Mouse (Mus musculus) thymus, postnatal 10 days (tissue): ENCODE results near the gene Uxs1.

Experiments
- DNase-seq, 2 experiments: peaks; one replicate each; pipeline ENCODE4 v3.0.0; 2021; ENCODE audit warnings: low spot score in 2 of 2

The Uxs1 gene

GRCm38 (mm10) chr1:43798048-43798447 is 29.6 kb downstream of the Uxs1 start:
- DNase-seq, result no peak

- no peak for DNase-seq
Observed at GRCm38 (mm10) chr1:43789765-43790164, 37.8 kb downstream of the Uxs1 start.

GRCm38 (mm10) chr1:43786711-43787110 is 40.9 kb downstream of the Uxs1 start:
- no peak for DNase-seq

DNA sequence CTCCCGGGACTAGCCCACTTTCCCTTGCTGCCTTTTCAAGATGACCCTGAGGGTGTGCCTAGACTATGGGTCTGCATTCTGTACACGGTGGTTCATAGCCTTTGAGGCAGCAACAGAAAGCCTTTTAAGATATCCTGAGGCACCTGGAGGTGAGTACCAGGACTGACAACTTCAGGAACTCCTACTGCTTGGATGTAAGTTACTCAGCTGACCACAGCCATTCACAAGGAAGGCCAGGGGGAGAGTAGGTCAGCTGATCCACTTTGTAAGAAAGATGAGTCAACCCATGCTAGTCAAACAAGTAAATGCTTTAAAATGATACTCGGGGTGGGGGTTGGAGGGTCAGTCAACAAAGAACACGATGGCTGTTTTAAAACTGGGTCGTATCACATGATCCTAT is 42.3 kb downstream of the Uxs1 start:
- no peak for DNase-seq

DNA sequence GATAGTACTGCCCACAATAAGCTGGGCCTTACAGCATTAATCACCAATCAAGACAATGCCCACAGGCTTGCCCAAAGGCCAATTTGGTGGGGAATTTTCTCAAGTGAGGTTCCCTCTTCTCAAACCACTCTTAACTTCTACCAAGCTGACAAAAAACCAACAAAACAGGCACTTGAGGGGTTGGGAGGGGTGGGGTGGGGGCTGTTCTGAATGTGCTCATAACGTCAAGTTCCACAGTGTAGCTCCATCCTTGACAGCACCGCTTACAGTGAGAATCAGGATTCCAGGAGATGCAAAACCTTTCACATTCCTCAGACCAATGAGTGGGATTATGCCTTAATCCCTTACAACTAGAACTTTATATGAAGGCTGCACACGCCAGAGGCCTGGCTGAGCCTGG is 44.4 kb downstream of the Uxs1 start:
- no peak for DNase-seq

GRCm38 (mm10) chr1:43782680-43783079 is 44.9 kb downstream of the Uxs1 start:
- DNase-seq, result no peak

- no peak for DNase-seq
Observed at GRCm38 (mm10) chr1:43781672-43782071, 45.9 kb downstream of the Uxs1 start.

- no peak for DNase-seq
Observed at GRCm38 (mm10) chr1:43781195-43781594, 46.4 kb downstream of the Uxs1 start.

DNA sequence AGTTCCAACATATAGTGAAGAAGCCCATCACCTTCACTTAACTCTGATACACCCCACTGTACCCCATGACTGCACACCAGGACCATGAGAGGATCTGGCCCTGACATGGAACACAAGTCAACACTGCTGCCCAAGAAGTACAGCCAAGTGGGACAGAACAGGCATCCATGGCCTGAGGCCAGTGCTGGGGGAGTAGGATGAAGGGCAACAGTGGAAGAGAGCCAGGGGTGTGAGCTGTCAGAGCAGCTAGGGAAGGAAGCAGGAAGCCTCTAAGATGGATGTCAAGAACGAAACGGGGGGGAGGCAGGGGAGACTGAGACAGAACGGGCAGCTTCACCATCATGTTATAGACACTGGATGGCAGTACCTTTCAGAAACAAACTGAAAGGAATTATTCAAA is 51.5 kb downstream of the Uxs1 start:
- DNase-seq, result no peak

DNA sequence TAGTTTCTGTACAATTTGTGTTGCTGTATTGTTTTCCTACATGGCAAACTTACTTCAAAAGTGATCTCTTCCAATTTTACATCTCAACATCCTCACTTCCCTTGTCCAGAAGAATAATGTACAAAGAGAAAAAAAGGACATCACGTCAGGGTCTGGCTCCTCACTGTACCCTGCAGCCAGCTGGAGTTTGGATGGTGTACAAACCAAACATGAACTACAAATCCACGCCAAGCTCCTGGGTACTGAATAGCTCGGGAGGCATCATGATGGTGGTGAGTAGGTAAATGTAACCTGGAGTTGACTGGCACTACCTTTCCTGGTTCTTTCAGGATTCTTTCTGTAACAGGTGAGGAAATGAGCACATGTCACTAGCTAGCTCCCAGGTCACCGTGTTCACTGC is 53.5 kb downstream of the Uxs1 start:
- no peak for DNase-seq

- DNase-seq, result no peak
Observed at GRCm38 (mm10) chr1:43772694-43773093, 54.9 kb downstream of the Uxs1 start.

DNA sequence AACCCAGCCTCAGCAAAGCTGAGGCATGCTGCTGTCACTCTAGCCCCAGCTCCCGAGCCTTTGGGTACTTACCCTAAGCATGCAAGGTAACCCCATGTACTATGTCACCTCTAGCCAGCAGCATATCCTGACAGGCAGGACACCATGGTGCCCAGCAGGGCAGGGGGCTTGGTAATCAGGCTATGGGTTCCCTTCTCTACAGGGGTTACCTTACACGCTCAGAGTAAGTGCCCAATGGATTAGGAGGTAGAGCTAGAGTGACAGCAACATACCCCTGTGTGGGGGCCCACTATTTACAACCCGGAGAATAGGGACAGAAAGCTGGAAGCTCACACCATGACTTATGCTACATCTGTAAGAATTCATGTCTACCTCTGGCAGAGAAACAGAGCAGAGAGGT is 57.6 kb downstream of the Uxs1 start:
- no peak for DNase-seq

DNA sequence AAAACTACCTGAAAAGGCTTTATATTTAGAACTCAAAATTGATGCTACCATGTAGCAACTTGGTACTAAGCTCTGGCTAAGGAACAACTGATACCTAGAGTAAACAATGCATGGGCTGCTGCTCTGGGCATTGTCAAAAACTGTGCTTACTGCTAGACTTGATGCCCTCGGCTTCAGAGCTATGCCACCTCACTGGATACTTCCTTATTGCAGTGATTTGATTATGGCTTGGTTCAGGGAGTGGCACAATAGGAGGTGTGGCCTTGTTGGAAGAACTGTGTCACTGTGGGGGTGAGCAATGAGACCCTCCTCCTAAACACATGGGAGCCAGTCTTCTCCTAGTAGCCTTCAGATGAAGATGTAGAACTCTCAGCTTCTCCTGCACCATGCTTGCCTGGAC is 58.3 kb downstream of the Uxs1 start:
- no peak for DNase-seq

GRCm38 (mm10) chr1:43768385-43768990 is 59.1 kb downstream of the Uxs1 start:
- DNase-seq, result peak; percentile 36 to 49

DNA sequence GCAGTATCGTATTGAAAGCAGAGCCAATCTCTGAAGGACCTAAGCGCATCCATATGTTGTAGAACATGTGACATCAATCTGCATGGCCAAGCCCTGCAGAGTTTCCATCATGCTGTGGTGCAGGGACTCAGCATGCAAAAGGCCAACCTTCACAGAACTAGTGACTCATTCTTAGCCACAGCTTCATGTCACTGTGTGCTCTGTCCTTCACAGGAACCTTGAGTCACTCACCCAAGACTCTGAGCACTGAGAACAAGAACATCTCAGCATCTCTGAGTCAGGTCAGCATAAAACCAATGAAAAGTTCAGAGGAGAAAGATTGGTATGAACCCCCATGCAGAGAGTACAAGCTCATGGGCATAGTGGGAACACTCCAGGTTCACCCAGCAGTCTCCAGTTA is 61.3 kb downstream of the Uxs1 start:
- DNase-seq, result no peak

DNA sequence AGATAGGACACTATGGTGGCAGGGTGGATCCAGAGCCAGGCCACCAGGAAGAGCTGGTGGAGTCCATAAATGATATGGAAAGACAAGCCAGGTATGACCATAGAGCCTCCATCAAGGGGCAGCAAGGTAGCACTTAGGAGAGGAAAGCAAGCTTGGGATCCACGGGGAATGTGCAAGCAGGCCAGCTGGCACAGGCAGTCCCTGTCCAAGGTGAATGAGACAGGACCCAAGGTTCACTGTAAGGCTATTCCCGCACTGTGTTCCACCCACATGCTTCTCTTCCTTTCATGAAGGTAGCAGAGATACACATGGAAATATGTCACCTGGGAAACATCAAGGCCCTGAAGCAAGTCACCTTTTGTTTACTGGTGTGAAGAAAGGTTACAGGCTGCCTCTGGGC is 63.1 kb downstream of the Uxs1 start:
- no peak for DNase-seq

DNA sequence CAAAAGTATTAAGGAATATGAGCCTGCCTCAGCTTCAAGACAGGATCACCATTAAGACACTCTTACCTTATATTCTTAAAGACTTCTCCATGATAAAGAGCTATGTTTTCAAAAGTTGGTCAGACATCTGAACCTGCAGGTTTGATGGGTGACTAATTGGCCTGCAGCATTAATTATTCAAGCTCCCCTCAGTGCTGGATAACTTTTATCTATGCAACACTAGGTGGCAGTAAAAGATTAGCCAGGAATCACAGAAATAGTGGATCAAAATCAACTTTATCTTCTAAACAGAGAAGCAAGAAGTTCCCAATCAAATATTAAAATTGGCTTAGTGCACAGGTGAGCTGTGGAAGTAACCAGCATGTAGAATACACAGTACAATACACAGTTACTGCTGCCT is 67.5 kb downstream of the Uxs1 start:
- no peak for DNase-seq

DNA sequence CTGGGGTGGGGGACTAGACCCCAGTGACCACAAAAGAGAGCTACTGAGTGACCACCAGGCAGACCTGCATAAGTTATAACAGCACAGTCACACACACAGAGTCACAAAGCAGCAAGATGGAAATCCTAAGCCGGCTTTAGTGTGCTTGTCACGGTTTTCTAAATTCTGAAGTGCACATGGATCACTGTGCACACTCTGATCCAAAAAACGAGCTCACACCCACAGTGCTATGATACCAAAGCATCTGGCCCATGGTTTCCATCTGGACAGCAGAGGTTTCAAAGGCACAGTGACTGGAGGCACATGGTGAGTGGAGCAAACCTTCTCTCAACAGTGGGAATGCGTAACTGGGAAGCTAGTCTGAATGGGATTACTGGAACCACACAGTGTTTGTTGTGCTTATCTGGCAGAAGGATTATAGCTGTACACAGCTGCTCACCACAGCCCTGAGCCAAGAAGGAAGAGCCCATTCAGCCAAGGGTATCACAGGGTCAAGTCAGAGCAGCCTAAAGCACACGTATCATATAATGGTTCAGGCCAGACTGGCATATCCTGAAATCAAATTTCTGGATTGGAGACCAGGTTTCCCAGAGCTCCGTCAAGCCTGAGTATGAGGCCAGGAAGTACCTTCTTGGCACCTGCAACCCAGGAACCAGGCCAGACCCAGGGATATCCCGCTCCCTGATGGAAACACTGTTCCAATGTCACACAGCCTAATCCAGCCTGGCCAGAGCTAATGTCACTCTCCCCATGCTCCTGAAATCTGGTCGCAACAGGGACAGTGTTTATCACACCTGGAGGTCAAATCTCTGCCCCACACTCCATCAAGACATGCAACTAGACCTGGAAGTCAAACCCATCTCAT is 72.9 kb downstream of the Uxs1 start:
- no peak for DNase-seq

DNA sequence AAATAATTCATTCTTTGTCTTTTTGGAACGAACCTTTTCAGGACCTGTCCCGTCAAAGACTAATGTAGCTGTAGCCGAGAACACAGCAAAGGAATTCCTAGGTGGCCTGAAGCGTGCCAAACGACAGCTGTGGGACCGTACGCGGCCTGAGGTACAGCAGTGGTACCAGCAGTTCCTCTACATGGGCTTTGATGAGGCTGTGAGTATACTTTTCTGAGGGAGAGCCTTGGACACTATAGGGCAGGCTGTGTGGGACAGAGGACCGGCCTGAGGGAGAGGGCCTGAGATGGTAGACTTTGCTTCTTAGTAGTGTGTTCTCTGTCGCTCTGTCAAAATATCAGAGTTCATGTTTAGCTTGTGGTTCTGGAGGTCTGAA is 89.1 kb downstream of the Uxs1 start:
- DNase-seq, result no peak

DNA sequence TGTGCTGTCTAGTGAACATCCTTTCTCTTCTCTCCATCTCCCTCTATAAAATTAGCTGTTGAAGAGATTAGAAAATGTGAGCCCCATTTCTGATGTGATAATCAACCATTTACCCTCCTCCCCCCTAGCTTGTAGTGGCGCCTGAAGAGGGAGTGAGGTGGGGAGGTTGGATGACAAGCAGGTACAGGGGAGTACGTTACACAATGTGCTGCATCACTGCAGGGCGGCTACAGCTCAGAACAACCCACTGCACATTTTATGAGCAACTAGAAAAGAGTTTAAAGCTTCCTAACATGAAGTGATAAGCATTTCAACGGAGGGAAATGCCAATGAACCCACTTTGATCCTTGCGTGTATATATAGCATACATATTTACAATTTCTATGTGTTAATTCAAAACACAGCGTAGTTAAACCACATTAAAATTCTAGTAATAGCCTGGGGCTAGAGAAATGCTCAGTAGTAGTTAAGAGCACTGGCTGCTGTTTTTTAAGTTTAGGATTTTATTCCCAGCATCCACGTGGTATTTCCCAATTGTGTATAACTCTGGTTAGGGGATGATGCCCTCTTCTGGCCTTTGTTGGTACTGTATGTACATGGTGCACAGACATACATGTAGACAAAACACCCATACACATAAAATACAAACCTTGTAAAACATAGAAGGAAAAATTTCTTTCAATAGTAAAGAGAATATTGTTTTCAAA is 89.6 kb downstream of the Uxs1 start:
- DNase-seq, result peak; percentile 12 to 54

DNA sequence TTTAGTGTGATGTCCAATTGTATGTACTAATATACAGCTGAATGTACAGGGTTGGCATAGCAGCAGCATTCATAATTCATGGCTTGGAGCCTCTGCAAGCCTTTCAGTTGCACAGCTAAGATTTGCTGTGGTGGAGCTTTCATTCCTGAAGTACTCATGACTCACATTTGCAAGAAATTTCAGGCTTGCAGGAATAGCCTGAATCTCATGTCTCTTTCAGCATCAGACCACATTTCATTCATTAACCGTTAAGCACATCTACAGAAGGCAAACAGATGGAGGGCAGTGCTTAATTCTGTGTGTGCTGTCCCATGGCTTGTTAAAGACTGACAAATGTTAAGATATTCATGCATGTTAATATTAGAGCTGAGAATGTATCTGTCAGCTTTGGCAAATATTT is 94.9 kb downstream of the Uxs1 start:
- DNase-seq, result no peak

DNA sequence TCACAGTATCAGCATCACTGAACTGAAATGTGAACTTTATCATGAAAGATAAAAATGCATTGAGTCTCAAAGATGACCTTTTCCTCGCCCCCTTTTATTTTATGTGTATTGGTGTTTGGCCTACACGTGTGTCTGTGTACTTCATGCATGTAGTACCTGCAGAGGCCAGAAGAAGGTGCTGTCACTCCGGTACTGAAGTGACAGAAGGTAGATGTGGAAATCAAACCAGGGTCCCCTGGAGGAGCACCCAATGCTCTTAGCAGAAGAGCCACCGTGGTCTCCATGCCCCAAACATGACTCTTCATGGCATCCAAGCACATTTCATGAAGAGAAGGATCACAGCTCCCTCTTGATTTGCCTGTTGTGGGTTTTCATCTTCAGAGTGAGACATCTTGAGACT is 95.5 kb downstream of the Uxs1 start:
- no peak for DNase-seq

DNA sequence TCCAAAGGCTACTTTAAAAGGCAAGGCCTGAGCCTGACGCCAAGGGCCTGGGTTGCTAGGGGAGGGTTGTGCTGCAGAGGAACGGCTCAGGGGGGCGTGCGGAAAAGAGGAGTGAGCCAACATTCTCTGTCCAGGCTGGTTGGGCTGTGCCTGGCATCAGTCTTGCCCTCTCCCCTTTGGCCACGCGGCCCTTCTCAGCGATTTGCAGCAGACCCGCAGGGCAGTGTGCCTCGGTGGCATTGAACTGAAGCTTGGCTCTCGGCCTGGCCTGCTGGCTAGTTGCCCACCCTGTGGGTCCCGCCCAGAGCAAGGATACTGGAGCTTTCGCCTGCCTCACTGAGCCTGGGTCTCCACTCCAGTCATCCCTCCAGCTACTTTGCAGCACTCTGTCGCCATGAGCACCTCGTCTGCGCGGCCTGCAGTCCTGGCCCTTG is 97.1 kb downstream of the Uxs1 start, which contains the start of gene 1500015O10Rik:
TSS of gene 1500015O10Rik (plus strand) at position 112 of the 434 bp plus-strand sequence.
- DNase-seq, result no peak
